Mouse (Mus musculus): ENCODE measurements around the gene Catsper2.

- no peak for TF ChIP-seq CTCF (IDR thresholded peaks at IDR 0.05)
- no peak for TF ChIP-seq EP300 (IDR thresholded peaks at IDR 0.05; ENCODE audit: insufficient read depth, low read depth, low read length)
- no peak for TF ChIP-seq POLR2A (IDR thresholded peaks at IDR 0.05; ENCODE audit: insufficient read depth, low read depth, low read length)
Observed at GRCm38 (mm10) chr2:121446506-121446905, 32.9 kb upstream of the Catsper2 start.
